Mouse (Mus musculus): ENCODE measurements at regions not wholly inside any gene's neighbourhood (a gene's known extent, or its start where the extent isn't known, plus 50 kb on each side); places are given as distances from the start of the nearest gene placed in this dataset.
"Not testable (repeated sequence)": the region's sequence is repeated elsewhere in the genome, so short reads cannot be mapped to it uniquely, and the experiment has no call there.

GRCm38 (mm10) chr8:20123545-20123944 is 220.4 kb downstream of the Gm31371 start:
- H3K27me3 ChIP-seq (ENCODE audit: insufficient read depth, low read length); ATAC-seq (ENCODE audit: extremely low read depth, insufficient number of reproducible peaks, low FRiP score, poor library complexity, severe bottlenecking); H3K4me1 ChIP-seq (ENCODE audit: insufficient read depth, low read depth, low read length); H3K4me3 ChIP-seq (ENCODE audit: low read depth, low read length); DNase-seq (ENCODE audit: low spot score); H3K9me3 ChIP-seq (replicated peaks); H3K36me3 ChIP-seq (replicated peaks): not testable (repeated sequence)

DNA sequence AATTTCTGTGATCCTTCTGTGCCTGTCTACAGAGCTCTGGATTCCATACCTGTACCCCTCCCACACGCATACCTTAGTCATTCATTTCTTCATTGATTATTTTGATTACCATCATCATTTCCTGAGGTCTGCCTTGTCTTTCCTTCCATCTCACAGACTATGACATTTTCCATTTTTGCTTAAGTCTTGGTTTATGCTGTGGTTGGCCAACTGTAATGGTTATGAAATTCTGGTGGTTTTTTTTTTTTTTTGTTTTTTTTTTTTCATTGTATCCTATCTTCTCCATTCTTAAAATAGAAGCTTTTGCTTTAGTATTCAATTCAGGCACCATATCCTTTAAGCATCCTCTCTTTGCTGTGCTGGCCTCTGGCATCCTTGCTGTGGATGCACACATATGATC is 227.4 kb downstream of the Gm15319 start:
- H3K27me3 ChIP-seq (ENCODE audit: insufficient read depth, low read length); H3K4me3 ChIP-seq (ENCODE audit: low read depth, low read length); H3K9me3 ChIP-seq (replicated peaks); ATAC-seq (ENCODE audit: extremely low read depth, insufficient number of reproducible peaks, low FRiP score, poor library complexity, severe bottlenecking); DNase-seq (ENCODE audit: low spot score); H3K36me3 ChIP-seq (replicated peaks); H3K4me1 ChIP-seq (ENCODE audit: insufficient read depth, low read depth, low read length): not testable (repeated sequence)

- not testable (repeated sequence) for H3K27me3 ChIP-seq (ENCODE audit: insufficient read depth, low read length); DNase-seq (ENCODE audit: low spot score); ATAC-seq (ENCODE audit: extremely low read depth, insufficient number of reproducible peaks, low FRiP score, poor library complexity, severe bottlenecking); H3K4me3 ChIP-seq (ENCODE audit: low read depth, low read length); H3K9me3 ChIP-seq (replicated peaks); H3K4me1 ChIP-seq (ENCODE audit: insufficient read depth, low read depth, low read length); H3K36me3 ChIP-seq (replicated peaks)
Observed at GRCm38 (mm10) chr8:20145436-20145835, 217.6 kb downstream of the Gm15319 start.

GRCm38 (mm10) chr8:20151317-20152047 is 211.5 kb downstream of the Gm15319 start:
- H3K4me3 ChIP-seq (ENCODE audit: low read depth, low read length); ATAC-seq (ENCODE audit: extremely low read depth, insufficient number of reproducible peaks, low FRiP score, poor library complexity, severe bottlenecking); H3K36me3 ChIP-seq (replicated peaks); H3K9me3 ChIP-seq (replicated peaks); DNase-seq (ENCODE audit: low spot score); H3K27me3 ChIP-seq (ENCODE audit: insufficient read depth, low read length); H3K4me1 ChIP-seq (ENCODE audit: insufficient read depth, low read depth, low read length): not testable (repeated sequence)

GRCm38 (mm10) chr8:20154091-20154490 is 208.9 kb downstream of the Gm15319 start:
- not testable (repeated sequence) for H3K9me3 ChIP-seq (replicated peaks); H3K4me3 ChIP-seq (ENCODE audit: low read depth, low read length); DNase-seq (ENCODE audit: low spot score); H3K4me1 ChIP-seq (ENCODE audit: insufficient read depth, low read depth, low read length); ATAC-seq (ENCODE audit: extremely low read depth, insufficient number of reproducible peaks, low FRiP score, poor library complexity, severe bottlenecking); H3K36me3 ChIP-seq (replicated peaks); H3K27me3 ChIP-seq (ENCODE audit: insufficient read depth, low read length)
